Mouse (Mus musculus) kidney, adult 8-10 months (tissue): ENCODE results near the gene Pde10a.
A peak's percentile ranks its signal among the peaks of the same experiment; 100 is the strongest.

Source experiments
- DNase-seq, 2 experiments: peaks; one replicate each; pipeline ENCODE4 v3.0.0; 2022

The Pde10a gene

GRCm38 (mm10) chr17:8597790-8598189 is 72.6 kb downstream of the Pde10a start:
- peak; percentile 34 to 72 for DNase-seq

GRCm38 (mm10) chr17:8602976-8603375 is 77.8 kb downstream of the Pde10a start:
- no peak for DNase-seq

DNA sequence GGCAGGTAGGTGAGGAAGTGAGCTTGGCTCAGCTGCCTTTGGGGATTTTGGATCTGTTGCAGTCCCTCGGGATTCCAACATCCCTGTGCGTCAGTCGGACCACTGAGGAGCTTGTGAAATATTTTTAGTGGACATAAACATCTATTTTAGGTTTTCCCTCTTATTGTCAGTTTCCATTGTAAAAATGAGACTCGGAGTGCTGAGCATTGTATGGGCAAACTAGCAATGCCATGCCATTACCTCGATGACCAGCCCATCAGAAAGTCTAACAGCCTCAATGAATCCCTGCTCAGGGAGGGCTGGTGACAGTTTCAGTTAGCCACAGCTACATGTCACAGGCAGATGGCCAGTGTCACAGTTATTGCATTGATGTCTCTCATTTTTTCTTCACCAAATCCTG is 80.7 kb downstream of the Pde10a start:
- DNase-seq, result no peak

- no peak for DNase-seq
These were observed 81.5 kb downstream of the Pde10a start for GRCm38 (mm10) chr17:8606695-8607094.

DNA sequence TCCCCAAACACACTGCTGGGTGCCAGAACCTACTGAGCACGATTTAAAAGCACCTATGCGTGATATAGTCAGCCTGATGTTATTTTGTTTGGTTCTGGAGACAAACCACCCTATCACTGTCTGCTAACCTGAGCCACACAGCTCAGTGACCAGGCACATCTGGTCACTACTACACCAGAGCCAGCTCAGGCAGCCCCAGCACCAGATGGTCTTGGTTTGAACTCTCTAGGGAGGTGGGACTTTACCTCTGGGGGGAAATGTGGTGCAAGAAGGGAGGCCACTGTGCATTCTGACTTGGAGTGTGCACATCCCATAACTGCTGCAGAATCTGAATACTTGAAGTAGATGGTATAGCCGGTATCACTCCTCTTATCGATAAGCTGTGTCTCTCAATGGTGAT is 86.7 kb downstream of the Pde10a start:
- no peak for DNase-seq

DNA sequence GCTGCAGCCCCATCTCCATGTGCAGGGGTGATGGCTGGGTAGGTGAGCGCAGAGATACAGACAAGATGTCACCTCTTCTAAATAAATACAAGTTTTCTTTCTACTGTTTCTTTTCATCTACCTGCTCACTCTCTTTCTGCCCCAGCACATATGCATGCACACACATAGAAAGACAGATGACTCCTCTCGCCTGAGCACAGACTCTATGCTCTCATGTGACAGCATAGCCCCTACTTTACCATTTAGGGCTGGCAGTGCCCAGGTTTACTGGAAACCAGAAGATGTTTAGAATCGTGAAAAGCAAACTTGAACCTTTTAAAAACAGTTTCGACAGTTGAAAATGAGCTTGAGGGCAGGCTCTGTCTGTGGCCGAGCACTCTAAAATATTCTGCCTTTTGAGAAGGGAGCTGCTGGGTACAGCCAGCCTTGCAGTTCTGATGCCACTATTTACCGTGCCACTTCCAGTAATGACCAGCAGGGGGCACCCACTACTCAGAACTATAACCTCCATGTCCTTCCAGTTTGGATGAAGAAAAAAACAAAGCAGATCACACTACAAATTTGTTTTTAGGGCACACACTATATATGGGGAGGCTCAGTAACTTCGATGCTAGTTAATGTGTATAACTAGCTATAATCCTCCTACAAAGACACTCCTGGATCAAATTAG is 88.8 kb downstream of the Pde10a start:
- peak; percentile 54 to 87 for DNase-seq

DNA sequence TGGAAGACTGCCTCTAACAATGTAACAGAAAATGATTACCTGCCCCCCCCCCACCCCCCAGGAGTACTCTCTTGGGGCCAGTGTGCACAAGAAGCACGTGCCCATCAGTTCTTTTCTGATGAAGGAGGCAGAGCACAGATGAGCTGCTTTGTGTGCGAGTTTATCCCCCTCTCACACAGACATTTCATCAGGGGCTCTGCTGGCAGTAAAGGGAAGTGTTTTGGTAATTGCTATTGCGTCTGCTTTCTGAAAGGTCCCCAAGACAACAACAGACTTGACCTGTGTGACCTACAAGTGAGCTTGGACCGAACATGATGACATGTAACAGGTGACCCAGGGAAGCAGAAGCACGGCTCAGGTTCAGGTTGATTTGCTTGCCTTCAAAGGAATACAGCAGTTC is 95.2 kb downstream of the Pde10a start:
- no peak for DNase-seq

GRCm38 (mm10) chr17:8621105-8621504 is 95.9 kb downstream of the Pde10a start:
- no peak for DNase-seq

DNA sequence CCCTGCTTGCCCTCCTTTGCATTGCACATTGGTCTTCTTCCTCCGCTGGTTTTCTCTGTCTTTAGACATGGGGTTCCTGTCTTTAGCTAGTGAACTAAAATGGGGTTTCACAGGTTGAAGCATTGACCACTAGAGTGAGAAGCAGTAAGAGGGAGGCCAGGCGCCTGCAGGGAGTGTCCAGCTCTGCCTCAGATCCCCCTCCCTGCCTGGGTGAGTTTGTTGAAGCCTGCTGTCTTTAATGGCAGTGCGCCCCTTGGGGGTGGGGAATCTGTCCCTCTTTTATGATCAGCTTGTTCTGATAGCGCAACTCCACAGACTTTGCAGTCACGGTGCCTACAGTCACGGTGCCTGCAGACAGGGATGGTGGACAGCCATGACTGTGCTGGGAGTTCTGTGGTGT is 96.7 kb downstream of the Pde10a start:
- no peak for DNase-seq

GRCm38 (mm10) chr17:8626421-8626820 is 101.2 kb downstream of the Pde10a start:
- DNase-seq, result no peak

DNA sequence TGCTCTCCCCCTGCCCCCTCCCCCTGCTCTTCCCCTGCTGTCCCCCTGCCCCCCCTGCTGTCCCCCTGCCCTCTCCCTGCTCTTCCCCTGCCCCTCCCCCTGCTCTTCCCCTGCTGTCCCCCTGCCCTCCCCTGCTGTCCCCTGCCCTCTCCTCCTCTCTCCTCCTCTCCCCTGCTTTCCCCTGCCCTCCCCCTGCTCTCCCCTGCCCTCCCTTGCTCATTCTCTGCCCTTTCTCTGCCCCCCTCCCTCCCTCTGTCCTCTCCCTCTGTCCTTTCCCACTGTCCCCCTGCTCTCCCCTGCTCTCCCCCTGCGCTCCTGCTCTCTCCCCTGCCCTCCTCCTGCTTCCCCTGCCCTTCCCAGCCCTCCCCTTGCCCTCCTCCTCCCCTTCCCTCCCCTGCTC is 106.5 kb downstream of the Pde10a start:
- DNase-seq, result no peak

GRCm38 (mm10) chr17:8633596-8633995 is 108.4 kb downstream of the Pde10a start:
- DNase-seq, result no peak

- no peak for DNase-seq
These were observed 109.3 kb downstream of the Pde10a start for GRCm38 (mm10) chr17:8634476-8634875.

DNA sequence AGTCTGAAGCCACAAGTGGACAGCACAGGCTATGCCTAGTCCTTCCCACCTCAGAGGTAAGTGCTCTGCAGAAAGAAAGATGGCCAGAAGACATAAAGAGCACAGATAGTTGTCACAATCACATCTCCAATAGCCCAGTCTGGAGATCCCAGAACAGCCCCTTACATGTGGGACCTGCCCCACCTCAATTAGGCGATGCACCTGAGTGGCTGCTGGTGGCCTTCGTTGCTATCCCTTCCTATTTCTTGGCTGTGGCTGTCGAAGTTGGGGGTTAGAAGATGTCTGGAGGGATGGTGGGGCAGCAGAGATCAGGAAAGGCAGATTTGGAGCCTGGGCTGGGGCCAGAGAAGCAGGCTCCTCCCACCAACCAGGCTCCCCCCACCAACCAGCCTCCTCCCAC is 111.1 kb downstream of the Pde10a start:
- DNase-seq, result no peak

- no peak for DNase-seq
These were observed 111.5 kb downstream of the Pde10a start for GRCm38 (mm10) chr17:8636691-8637090.

DNA sequence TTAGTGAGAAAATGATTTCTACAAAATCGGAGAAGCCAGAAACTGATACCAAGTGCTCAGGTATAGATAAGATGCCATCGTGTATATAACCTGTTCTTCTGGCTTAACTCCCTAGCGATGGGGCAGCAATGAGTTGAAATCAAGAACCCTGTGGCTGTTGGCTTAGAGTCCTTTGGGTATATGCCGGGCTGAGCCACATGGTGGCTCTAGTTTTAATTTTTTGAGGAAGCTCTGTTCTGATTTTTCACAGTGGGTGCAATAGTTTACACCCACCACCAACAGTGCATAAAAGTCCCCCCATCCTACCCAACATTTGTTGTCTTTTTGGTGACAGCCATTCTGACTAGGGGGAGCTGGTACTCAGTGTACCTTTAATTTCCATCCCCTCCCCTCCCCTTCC is 112.0 kb downstream of the Pde10a start:
- no peak for DNase-seq

DNA sequence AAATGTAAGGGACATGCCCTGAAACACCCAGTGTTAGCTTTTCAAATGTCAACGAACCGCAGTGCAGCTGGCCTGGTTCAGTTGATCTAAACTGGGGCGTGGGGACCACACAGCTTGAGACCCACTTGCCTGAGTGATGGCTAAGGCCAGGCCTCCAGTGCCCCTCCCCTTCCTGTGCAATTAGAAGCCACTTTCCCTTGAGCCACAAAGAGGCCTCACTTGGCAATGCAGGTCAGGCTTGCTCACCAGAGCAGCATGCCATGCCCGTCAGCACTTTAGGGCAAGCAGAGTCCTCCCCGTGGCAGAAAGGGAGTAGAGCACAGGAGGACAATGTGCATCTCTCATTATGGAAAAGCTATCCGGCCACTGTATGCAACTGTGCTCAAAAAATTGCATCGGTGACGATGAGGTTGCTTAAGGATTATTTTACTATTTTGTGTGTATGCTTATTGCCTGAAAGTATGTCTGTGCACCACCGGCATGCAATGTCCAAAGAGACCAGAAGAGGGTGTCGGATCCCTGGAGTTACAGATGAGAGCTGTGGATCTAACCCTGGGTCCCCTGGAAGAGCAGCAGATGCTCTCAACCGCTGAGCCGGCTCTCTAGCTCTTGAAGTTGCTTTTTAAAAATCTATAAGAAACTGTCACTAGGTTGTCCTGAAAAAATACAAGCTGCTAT is 114.7 kb downstream of the Pde10a start:
- DNase-seq, result peak in 1 of 2 experiments; percentile 18

GRCm38 (mm10) chr17:8640741-8641480 is 115.7 kb downstream of the Pde10a start:
- DNase-seq, result no peak

- no peak for DNase-seq
These were observed 116.3 kb downstream of the Pde10a start for GRCm38 (mm10) chr17:8641491-8641890.

- DNase-seq, result no peak
These were observed 117.2 kb downstream of the Pde10a start for GRCm38 (mm10) chr17:8642356-8642755.

- DNase-seq, result no peak
These were observed 122.2 kb downstream of the Pde10a start for GRCm38 (mm10) chr17:8647372-8647871.

- DNase-seq, result no peak
These were observed 123.1 kb downstream of the Pde10a start for GRCm38 (mm10) chr17:8648310-8648709.

GRCm38 (mm10) chr17:8652681-8653262 is 127.6 kb downstream of the Pde10a start:
- DNase-seq, result no peak
